Comparison of ENCODE assay signal across 8 mouse cellular contexts in the genomic region with DNA sequence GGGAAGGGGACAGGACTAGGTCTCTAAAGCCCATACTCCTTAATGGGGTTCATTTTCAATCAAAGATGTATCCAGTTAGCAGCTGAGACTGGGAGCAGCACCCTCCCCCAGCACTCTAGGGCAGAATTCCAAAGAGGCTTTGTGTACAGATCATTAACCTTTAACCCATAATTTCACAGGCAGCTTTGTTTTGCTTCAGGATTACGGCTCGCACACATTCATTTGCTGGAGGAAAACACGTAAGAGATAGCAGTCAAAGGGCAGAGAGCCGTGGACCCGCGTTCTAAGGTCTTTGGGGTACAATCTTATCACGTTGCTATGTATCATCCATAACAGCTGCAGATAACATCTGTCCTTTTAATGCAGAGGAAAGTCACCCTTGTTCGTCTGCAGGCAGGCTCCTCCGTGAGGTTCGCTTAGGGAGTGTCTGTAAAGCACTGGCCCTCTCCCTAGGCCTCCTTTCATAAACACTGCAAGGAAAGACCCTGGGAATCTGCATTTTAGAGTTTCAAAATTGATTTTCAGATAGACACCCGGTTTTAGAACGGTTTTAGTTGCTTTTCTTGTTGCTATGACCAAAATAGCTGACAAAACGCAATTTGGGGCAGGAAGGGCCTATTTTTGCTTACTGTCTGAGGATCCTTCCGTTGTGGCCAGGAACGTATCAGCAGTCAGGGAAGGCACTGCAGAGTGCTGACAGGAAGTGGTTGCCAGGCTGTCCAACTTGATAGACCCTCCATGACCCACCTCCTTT. TPM values are rescaled to one million over a fixed set of nuclear protein-coding genes. Genes with fewer than 3 reads are reported as not detected.
A peak's percentile ranks its signal among the peaks of the same experiment; 100 is the strongest.
DNase-seq lines count a peak whose midpoint lies in the region; ATAC-seq lines count a peak whose summit lies in the region.

No protein-coding gene starts in this region.

- peaks cover 13% of the 10 kb centered on the region for H3K4me1 ChIP-seq in midbrain, embryonic 13.5 days (replicated peaks)

- intact Hi-C loops in heart, postnatal 14 days (cut with DNase I) = loop anchor here (5.0 kb wide), 1 partner anchor 178 kb away; no protein-coding TSS in a partner anchor

- ATAC-seq in common myeloid progenitor, adult 5-6 weeks (replicated peaks; ENCODE audit: low read depth, poor library complexity, severe bottlenecking) = peak; percentile 97
- 0 out of 2 replicates have a peak, but pooled peaks have one; percentile 43 for ATAC-seq in midbrain, embryonic 13.5 days

- no peaks in the 10 kb centered on the region for H3K9me3 ChIP-seq in midbrain, embryonic 13.5 days

- no peaks in the 10 kb centered on the region for H3K36me3 ChIP-seq in midbrain, embryonic 13.5 days

- DNase-seq in left cerebral cortex, adult 9 months (ENCODE audit: low spot score in 2 of 2) = peak; percentile 13 to 33
- no peak for DNase-seq in left cerebral cortex, adult 18-20 months (ENCODE audit: low spot score in 2 of 2)
- DNase-seq in heart, postnatal 14 days = peak; percentile 30 to 57
- DNase-seq in kidney, postnatal 4 days = peak; percentile 68 to 79
- no peak for DNase-seq in frontal cortex, postnatal 25 days (ENCODE audit: low spot score in 2 of 2)
- no peak for DNase-seq in frontal cortex, postnatal 14 days (ENCODE audit: low spot score in 2 of 2)

- no peak overlapping the region for H3K4me3 ChIP-seq in midbrain, embryonic 13.5 days (replicated peaks)

- no peak overlapping the region for H3K9ac ChIP-seq in midbrain, embryonic 13.5 days (replicated peaks)

- no peak overlapping the region; the same call in 1 of the 2 replicates for H3K4me2 ChIP-seq in midbrain, embryonic 13.5 days (replicated peaks)

- peak overlapping the region; percentile 25; the same call in 1 of the 2 replicates for H3K27ac ChIP-seq in midbrain, embryonic 13.5 days

- WGBS in midbrain, embryonic 13.5 days = 25% methylated on average over 15 of the region's 15 CpGs

- H3K27me3 ChIP-seq in midbrain, embryonic 13.5 days = no peaks in the 10 kb centered on the region

RNA-seq across cellular contexts. Expression of a gene that starts 52.0 kb away (rescaled TPM):
- 10 to 100 TPM; 49.5 to 52.7 TPM for total RNA-seq in left cerebral cortex, adult 18-20 months (2021)
- total RNA-seq in common myeloid progenitor, adult 5-6 weeks (2017) = 18.5 and 20.1 TPM in 2 replicates
- total RNA-seq in heart, postnatal 14 days (2021) = 100 to 1,000 TPM; 166 to 175 TPM
- 19.0 and 20.4 TPM in 2 replicates for polyA plus RNA-seq in midbrain, embryonic 13.5 days (2015; fragmentation: Nextera tagmentation; extraction: Ambion mirVana)

Comparison
In these comparisons a context has a peak if more than half of its experiments do, and no peak if none do; other contexts are left out.
1. DNase-seq: peak in left cerebral cortex, adult 9 months (2 of 2), heart, postnatal 14 days (2 of 2) and kidney, postnatal 4 days (2 of 2); none in left cerebral cortex, adult 18-20 months (0 of 2), frontal cortex, postnatal 25 days (0 of 2) and frontal cortex, postnatal 14 days (0 of 2).